Mouse (Mus musculus): ENCODE results near the gene Mpzl3.

DNA sequence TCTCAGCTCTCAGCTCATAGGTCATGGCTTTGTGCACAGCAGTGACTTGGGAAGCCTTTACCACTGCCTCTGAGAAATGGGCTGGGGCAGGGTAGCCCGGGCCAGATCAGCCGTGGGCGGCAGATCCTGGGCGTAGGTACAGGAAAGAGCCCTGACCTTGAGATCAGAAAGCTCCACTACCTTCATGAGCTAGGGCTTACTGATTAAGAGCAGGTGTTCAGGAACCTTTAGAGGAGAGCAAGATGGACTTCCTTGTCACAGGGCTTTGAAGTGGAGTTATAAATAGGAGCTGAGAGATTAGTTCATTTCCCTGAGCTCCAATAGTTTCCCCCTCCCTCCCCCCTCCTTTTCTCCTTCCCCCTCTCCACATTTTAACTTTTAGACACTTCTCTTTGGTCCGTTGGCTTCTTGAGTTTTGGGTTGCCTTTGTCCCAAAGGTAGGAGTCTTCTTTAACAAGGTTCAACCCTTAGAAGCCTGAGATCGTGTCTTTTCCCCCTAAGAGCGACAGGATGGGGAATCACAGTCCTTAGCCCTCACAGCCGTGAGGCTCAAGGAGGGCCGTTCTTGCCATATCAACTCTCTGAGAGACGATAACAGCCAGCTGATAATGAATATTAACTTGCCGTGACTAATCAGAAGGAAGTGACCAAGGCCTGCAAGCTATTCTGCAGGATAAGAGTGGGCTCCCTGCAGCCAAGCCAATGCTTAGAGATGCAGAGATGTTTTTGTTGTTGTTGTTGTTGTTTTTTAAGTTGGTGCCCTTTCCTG, 48.4 kb downstream of the Mpzl3 start:
- TF ChIP-seq CTCF (IDR thresholded peaks at IDR 0.05; ENCODE audit: low read depth) (no peak), EP300 (IDR thresholded peaks at IDR 0.05; ENCODE audit: low read depth) (no peak)

Measured in liver, embryonic 14.5 days (tissue).